Mouse (Mus musculus) spleen, embryonic (tissue): ENCODE measurements around the gene Hoxa7.

Experiments used
- CTCF ChIA-PET: fragments of 350-600 bp; sonication (Branson Sonifier 250); formaldehyde crosslinking; loops from one replicate; lab custom pipeline; 2022; lab: Charles Lee

Gene Hoxa7

DNA sequence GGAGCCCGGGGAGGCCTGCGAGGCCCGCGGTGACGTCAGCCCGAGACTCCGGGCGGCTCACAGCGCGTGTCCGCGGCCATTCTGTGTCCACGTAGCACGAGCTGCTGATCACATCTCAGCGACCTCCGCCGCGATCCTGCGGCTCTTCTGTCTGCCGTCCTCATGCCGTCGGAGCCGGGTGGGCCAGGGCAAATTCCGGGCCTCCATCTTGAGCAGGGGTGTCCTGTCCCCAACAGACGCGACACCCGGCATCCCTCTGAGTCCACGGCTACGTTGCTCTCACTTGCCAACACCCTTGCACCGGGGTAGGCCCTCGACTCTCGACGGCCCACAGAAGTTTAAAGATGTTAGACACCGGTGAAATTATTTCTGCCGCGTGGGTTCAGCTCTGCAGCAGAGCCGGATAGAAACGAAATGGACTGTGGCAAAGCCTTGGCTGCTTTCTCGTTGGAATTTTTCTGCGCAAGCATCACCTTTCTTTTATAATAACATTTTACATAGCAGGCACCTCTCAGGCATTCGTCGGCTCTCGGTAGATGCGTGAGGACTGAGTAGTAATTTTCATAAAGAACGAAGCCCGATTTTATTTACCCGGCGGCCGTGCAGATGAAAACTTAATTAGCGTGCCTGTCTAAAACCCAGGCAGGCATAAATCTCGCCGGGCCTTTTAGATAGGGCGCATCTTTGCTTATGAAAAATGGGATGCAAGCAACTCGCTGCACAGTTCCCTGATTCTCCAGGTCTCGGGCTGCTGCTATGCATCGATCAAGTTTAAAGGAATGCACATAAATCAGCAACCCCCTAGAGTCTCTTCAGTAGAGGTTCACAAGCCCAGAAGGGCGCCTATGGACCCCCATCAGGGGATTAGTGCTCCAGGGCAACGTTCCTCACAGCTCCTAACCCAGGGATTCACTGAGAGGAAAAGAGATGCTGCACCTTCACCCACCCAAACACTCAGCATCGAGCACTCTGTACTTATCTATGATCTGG is 32.2 kb upstream of the Hoxa7 start:
- CTCF ChIA-PET: interaction anchor here (0.6 kb wide), 1 partner anchor 327 kb away, joined by 13 read pairs; no protein-coding TSS in a partner anchor

DNA sequence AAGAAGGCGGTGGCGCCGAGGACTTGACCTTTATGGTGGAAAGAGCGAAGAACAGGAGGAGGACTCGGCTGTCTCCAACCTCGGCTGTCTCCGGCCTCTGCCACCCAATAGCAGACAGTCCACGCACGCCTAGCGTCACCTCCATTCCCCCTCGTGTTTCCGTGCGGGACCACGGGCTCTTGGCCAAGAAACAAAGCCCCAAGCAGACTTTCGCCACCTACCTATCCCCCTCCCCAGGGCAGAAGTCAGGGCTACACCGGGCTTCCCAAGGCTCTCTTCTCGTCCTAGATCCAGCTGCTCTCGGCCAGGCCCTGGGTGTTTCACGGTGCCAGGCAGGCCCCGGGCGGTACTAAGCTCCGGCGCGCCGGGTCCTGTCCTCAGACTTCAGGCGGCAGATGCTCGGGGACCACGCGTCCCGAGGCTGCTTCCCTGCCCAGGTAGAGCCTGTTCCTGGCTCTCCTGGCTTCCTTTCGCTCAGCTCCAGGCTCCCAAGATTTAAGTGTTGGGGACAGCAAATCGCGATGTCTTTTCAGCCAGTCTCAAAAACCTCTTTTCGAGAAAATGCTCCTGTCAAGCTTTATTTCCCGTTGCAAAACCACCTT is 31.2 kb upstream of the Hoxa7 start:
- CTCF ChIA-PET: interaction anchor here (0.5 kb wide), 1 partner anchor 1079 kb away, joined by 3 read pairs; no protein-coding TSS in a partner anchor

DNA sequence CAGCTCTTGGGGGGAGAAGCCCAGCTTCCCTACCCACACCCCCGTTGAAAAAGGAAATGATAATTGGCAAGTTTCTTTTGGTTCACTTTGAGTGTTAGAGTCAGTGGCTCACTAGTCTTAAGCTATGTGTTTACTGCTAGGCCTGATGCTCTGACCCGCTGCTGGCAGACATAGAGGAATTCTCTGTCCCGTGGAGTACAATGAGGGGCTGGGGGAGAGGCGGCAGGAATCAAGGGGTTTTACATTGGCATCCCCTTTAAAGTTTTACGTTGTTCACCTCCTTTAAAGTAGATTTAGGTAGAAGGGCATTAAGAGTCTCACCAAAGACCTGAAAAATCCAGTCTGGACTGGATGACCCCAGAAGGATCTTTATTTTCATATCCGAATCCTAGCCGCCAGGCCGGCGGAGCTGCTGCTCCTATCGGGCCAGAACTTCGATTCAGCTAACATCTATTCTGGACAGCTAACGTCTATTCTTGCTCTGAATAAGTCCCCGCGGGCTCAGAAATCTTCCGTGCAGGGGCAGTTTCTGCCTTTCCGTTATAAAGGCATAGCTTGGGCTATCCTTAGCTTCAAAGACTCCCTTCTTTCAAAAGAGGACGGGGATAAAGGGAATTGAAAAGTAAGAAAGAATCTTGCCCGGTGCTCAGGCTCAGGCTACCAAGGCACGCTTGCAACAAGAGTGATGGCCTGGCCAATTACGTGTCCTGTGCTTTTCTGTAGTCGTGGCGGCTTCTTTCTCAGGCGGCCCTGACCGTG is 30.5 kb upstream of the Hoxa7 start:
- CTCF ChIA-PET: interaction anchor here (0.5 to 0.6 kb wide), 2 partner anchors 487 to 1079 kb away, joined by 3 read pairs; no protein-coding TSS in a partner anchor

DNA sequence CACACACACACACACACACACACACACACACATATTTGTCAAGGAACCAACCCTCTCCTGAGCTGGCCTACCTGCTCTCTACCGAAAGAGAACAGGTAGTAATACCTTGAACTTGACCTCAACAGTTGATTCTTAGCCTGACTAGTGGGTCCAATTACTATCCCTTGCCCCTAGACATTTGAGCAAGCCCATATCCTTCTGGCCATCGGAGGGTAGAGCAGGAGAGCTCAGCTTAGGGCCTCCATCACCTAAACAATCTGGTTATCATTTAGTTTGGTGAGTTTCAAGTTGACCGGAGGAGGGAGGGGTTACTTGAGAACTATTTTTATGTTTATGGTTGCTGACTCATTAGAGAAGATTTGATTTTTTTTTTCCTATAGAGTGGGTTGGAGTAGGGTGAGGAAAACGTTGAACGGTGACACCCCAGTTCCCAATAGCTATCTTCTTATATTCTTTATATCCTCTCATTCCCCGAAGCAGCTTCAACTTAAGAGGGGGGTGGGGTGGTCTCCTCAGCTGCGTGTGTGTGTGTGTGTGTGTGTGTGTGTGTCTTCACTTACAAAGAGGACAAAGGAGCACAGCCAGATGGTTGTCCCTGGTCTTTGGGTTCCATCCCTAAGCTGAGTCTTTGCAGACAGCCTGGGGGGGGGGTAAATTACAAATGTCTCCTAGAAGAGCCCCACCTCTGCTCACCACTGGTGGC is 29.7 kb upstream of the Hoxa7 start:
- CTCF ChIA-PET: no interaction called here

DNA sequence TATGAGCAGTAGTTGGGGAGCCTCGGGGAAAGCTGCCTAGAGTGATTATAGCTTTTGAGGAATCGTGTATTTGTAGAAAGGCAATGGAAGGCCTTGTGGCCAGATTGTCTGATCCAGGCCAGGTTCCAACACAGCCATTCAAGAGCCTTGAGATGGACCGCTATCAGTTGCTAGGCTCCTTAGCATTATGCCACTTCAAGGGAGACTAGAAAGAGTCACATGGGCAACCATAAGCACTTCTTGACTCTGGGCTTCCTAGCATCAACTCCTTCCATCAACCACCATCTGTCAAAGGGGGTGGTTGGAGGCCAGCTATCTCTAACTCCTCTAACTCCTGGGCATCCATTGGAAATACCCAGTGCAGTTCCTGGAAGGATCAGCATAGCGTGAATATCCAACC is 28.2 kb upstream of the Hoxa7 start:
- CTCF ChIA-PET: interaction anchor here (0.6 kb wide), 1 partner anchor 23 kb away, joined by 3 read pairs; no protein-coding TSS in a partner anchor

DNA sequence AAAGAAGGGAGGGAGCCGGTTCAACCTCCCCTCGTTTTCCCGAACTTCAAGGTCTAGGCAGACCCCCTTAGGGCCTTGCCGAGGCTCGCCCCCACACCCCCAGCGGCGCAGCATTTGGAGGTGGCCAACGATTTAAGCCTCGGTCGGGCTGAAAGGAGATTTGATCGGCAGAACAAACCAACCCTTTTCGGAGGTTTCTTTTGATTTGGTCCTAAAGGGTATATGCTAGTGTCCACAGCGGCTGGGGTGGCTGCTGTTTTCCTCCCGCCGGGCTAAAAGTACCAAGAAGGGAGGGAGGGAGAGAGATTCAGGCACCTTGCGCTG is 27.7 kb upstream of the Hoxa7 start:
- CTCF ChIA-PET: no interaction called here

DNA sequence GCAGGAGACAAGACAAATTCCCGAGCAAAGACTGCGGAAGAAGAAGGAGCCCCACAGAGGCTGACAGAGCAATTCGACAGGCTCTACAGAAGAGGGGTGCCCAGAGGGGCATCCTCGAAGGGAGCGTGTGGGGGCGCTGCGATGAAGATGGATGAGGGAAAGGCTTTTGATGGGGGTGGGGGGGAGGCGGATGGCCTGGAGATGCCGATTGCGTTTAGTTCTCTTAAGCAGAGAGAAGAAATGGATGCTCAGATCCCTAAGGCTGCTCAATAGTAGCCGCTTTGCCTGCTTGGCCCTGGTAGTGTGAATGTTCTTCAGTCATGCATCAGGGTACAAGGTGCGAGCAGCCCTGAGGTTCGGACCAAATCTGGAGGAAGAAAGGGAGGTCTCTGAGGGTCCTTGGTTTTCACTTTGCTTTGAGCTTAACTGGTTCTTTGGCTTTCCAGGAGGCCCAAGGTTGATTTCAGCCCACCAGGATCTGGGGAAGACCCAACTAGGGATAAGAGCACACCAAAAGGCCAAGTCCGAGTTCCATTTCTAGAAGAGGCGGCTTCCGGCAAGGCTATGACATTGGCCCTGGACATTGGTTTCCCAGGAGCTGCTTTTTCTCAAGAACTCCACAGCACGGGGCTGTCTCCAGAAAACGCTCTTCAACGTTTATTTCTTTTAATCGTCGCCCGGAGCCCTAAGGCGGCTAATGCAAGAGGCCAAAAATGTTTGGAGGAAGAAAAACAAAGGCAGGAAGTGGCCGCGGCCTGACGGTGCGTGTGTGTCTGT is 27.2 kb upstream of the Hoxa7 start:
- CTCF ChIA-PET: no interaction called here

DNA sequence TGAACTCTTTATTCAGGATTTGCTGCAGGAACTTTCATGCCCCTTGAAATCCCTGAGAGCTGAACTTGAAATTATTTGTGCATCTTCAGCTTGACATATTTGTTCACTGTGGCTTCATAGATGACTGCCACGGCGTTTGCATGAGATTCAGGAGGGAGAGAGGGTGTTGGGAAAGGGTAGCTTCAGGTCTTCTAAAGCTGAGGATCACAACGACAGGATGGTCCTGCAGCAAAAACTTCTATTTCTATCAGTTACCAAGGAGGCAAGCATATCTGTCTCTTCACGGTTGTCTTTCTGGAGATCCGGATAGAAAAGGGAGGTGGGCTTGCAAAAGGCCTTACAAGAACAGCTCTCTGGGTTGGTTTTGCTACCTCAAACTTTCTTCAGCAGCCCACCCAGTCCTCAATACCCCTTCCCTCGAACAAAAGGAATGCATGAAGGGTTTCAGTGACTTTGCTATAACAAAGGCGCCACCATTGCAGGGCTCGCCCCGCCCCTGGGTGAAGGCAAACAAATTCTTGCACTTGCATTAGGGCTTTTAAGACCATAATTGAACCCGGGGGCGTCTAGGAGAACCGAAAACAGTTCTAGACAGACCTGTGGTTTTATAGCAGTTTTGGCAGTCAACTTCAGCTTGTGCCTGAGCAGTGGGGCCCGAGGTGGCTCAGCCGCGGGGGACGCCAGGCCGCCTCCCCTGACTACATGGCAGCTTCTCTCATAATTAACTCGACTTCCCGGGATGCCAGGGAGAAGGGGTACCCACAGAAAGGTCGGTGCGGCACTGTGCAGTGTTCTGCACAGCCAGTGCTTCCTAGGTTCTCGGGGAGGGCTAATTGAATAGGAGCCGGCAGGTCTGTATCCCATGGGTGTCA is 26.3 kb upstream of the Hoxa7 start:
- CTCF ChIA-PET: interaction anchor here (1.5 kb wide), 1 partner anchor 10 kb away, joined by 3 read pairs; no protein-coding TSS in a partner anchor

DNA sequence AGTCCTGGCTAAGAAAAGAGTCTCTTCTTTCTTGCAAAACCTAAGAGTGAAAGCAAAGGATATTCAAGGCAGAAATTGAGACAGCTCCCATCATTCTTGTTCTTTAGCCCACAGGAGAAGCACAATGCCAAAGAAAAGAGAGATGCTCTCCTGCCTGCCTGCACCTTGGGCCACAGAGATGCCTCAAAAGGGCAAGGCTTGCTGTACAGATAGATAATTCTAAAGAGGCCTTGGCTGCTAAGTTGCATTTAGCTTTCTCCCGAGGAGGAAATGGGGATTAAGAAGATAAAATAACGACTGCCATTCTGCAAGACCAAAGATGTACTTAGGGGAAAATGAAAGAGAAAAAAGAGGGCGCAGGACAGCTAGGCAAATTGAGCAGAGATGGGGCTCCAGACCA is 25.3 kb upstream of the Hoxa7 start:
- CTCF ChIA-PET: interaction anchor here (1.5 kb wide), 1 partner anchor 11 kb away, joined by 3 read pairs; no protein-coding TSS in a partner anchor

DNA sequence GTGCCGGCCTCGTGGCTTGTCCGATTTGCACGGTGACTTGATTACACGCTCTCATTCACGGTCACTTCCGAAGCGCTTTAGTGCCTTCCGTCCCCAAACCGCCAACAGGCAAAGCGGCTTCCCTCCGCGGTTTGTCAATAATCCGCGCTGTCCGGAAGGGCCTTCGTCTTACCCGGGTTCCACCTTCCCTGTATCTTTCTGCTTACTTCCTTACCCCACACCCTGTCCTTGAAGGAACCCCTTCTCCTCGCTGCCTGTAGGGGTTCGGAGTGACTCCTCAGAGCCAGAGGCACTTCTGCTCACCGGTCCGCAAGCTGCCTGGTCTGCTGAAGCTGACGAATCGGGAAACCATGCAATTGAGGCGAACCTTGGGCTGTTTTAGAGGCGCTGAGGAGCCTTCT is 24.7 kb upstream of the Hoxa7 start:
- CTCF ChIA-PET: interaction anchor here (0.6 kb wide), 1 partner anchor 16 kb away, joined by 6 read pairs; the partner anchor contains the start of gene Hoxa9

DNA sequence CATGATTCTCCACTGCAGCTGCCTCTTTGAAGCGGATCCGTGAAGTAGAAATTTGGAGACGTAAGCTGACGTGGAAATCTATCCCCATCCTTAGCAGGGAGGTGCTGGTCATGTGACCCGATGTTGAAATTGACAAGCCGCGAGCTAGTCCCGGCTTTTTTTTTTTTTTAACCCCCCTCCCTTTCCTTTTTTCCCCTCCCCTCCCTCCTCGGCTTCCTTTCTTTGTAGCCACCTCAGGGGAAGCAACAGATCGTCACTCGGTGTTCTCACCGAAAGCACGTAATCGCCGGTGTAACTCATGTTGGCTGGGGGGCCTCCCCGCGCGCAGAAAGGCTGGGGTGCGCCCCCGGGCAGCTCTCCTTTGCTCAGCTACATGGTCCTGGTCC is 24.1 kb upstream of the Hoxa7 start, which contains the start of gene Hoxa11:
Gene Hoxa11 (minus strand): TSS at position 54 of the 386 bp plus-strand sequence.
- CTCF ChIA-PET: interaction anchor here (0.5 to 0.6 kb wide), 3 partner anchors 11 to 655 kb away, joined by 3 read pairs; no protein-coding TSS in a partner anchor

DNA sequence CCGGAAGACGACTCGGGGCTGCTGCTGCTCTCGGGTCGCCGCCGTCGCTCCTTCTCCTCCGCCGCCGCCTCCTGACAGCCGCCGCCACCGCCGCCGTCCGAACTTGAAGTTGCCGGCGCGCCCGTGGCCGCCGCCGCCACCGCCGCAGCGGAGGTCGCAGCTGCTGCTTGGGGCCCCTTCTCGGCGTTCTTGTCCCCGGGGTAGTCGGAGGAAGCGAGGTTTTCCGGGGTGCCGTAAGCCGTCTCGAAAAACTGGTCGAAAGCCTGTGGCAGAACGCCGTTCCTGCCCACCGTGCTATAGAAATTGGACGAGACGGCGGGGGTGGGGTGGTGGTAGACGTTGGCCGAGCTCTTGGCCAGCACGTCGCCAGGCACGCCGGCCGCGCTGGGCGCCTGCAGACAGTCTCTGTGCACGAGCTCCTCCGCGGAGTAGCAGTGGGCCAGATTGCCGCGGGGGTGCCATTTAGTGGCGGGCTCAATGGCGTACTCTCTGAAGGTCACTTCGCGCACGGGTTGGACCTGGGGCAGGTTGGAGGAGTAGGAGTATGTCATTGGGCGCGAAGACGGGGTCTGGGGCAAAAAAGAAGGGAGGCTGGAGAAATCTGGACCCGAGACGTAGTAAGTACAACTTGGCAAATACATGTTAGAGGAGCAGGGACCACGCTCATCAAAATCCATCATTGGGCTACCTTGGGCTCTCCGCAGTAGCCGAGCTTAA is 23.5 kb upstream of the Hoxa7 start:
- CTCF ChIA-PET: interaction anchor here (0.6 to 0.7 kb wide), 3 partner anchors 11 to 925 kb away, joined by 3 read pairs; no protein-coding TSS in a partner anchor

DNA sequence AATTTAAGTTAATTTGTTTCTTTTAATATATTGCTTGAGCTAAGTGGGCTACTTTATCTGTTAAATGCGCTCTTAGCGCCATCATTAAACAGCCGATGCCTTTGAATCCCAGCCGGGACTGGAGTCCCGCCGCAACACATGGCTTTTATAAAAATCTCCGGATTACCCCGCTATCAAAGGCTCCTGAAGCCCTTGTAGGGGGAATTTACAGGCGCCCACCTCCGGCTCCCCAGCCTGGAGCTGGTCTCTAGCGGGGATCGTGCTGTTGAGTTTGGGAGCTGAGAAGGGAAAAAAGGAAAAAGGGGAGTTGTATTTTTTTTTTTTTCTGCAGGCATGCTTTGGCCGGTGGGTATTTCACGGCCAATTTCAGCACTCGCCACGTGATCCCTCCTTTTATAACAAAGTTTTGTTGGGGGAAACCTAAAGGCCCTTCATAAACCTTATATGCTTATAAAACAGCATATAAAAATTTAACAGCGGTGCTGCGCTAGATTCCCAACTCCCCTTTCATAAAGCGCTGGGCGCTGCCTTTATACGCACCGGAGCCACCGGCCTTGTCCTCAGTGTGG is 22.9 kb upstream of the Hoxa7 start:
- CTCF ChIA-PET: interaction anchor here (0.7 kb wide), 3 partner anchors 34 to 1309 kb away, joined by 3 to 11 read pairs (median 3); no protein-coding TSS in a partner anchor

DNA sequence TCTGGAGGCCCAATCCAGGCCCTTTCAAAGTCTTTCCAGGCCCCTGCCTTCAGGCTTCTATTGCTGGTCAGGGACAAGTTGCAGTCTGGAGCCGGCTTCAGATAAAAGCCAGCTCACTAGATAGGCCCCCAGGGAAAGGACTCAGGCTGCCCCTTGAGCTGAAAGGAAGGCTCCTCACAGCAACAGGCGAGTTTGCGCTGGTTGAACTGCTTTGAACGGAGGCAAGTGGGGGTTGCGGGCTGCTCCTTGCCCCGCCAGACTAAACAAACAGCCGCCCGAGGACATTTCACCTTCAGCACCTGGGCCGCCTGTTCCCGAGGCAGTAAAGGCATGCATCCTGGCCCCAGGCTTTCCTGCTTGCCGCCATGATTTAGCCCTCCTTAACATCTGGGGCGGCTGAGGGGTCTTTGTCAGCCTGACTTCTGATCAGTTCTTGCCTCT is 22.0 kb upstream of the Hoxa7 start:
- CTCF ChIA-PET: no interaction called here

DNA sequence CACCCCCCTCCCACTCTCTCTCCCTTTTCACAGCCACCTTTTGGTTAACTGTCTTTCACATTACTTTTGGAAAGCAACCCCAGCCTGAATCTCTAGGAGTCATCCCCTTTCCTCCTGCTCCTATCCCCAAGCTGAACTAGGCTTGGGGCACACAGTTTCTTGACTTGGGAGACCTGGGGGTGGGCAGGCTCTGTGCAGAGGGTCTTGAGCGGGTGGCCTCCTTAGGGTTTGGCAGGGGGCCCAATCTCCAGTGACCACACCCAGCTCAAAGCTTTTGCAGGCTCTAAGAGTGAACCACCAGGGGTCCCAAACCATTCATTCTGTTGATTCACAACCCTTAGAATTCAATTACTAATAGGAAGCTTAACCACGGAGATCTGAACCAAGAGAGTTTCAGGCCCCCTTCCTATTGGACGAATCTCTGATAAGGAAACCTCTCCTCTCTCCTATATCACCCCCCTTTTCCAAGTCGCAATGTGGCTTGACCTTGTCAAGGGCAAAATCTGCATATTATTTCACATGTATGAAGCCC is 21.2 kb upstream of the Hoxa7 start:
- CTCF ChIA-PET: no interaction called here

DNA sequence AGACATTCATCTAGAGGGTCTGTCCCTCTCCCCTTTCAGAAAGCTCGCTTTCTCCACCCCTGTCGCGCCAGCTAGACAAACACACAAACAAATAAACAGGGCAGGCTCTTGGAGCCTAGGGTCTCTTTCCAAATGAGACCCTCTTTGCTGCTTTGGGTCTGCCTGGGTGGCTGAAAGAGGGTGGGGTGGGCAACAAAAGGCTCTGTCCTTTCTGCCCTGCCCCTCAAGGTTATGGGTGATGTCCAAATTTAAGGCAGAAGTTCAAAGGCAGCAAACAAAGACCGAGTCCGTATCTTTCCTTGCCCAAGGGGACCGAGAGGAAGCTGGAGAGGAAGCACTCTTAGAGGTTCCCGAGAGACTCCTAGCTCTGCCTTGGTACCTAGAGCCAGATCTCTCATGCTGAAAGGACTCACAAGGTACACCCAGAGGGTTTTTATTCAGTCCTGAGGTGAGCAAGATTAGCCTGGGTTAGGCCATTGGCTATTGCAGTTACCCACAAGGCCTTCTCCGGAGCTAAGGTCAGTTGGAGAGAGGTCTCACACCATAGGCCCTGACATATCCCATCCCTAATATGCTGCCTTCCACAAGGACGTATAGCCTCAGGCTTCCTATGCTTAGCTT is 19.5 kb upstream of the Hoxa7 start:
- CTCF ChIA-PET: interaction anchor here (0.5 to 1.4 kb wide), 7 partner anchors 12 to 1031 kb away, joined by 3 to 5 read pairs (median 3); no protein-coding TSS in a partner anchor
